Mouse (Mus musculus) CH12.LX (cell line): ENCODE data around the gene Gck. TPM values are rescaled to one million over a fixed set of nuclear protein-coding genes. Genes with fewer than 3 reads are reported as not detected.

ENCODE experiments used
- DNase-seq: peaks from one replicate; pipeline ENCODE4 v3.0.0-alpha.2; 2013; ENCODE audit errors: extremely low read depth
- H3K27ac ChIP-seq: 2 replicates; pipeline ENCODE4 v1.5.1; 2012; ENCODE audit warnings: low read depth, mild to moderate bottlenecking, control low read depth, moderate library complexity; ENCODE audit not compliant: insufficient read depth
- H3K27me3 ChIP-seq: replicated peaks from 2 replicates; pipeline ENCODE3; 2012; ENCODE audit warnings: inconsistent platforms
- H3K36me3 ChIP-seq, 2 experiments: replicated peaks in 1 of 2; 2 replicates each; pipeline versions ENCODE3 to v1.6.1; 2012; ENCODE audit warnings: inconsistent platforms in 1 of 2, low read length in 1 of 2, mild to moderate bottlenecking in 1 of 2, mixed read lengths in 1 of 2, moderate library complexity in 1 of 2; ENCODE audit not compliant: control insufficient read depth in 1 of 2, insufficient read depth in 1 of 2
- H3K4me1 ChIP-seq, 2 experiments: 2 replicates each; pipeline ENCODE4 v1.6.1; 2012; ENCODE audit warnings: inconsistent platforms in 1 of 2, moderate library complexity in 1 of 2; ENCODE audit not compliant: insufficient read depth in 2 of 2, control insufficient read depth in 1 of 2
- H3K4me2 ChIP-seq: 2 replicates; pipeline ENCODE4 v1.6.1; 2012; ENCODE audit warnings: low read depth, mild to moderate bottlenecking, control low read depth; ENCODE audit not compliant: poor library complexity, insufficient read depth, severe bottlenecking
- H3K4me3 ChIP-seq, 3 experiments: fragments of 150-350 bp in 1 of 3; sonication (generic) in 1 of 3; replicated peaks in 1 of 3; 2 replicates each; pipeline versions ENCODE3 to v1.5.1; 2011 to 2012; ENCODE audit warnings: low read depth in 2 of 3, low read length in 2 of 3, mild to moderate bottlenecking in 2 of 3, moderate library complexity in 2 of 3, control low read depth in 1 of 3, improper control_type of control experiment in 1 of 3, inconsistent platforms in 1 of 3, mixed read lengths in 1 of 3; ENCODE audit not compliant: poor library complexity in 1 of 3
- H3K79me2 ChIP-seq: replicated peaks from 2 replicates; pipeline ENCODE4 v1.6.1; 2012; ENCODE audit warnings: mild to moderate bottlenecking, moderate library complexity; ENCODE audit not compliant: control insufficient read depth, poor library complexity, insufficient read depth, severe bottlenecking; ENCODE audit errors: extremely low read depth
- H3K9ac ChIP-seq: 2 replicates; pipeline ENCODE4 v1.6.1; 2012; ENCODE audit warnings: low read depth, mild to moderate bottlenecking, control low read depth, moderate library complexity; ENCODE audit not compliant: insufficient read depth
- H3K9me3 ChIP-seq: replicated peaks from 2 replicates; pipeline ENCODE3; 2012; ENCODE audit warnings: low read length, inconsistent platforms, mixed read lengths
- CHD2 ChIP-seq: IDR thresholded peaks from 2 replicates; pipeline ENCODE4 v1.6.1; 2011; ENCODE audit warnings: low read length, improper control_type of control experiment
- CTCF ChIP-seq, 2 experiments: IDR thresholded peaks in 1 of 2; conservative IDR thresholded peaks in 1 of 2; 2 replicates each; pipeline ENCODE4 v1.5.1; 2011 to 2012; ENCODE audit warnings: low read depth in 2 of 2, low read length in 2 of 2, improper control_type of control experiment in 1 of 2, inconsistent platforms in 1 of 2, mild to moderate bottlenecking in 1 of 2, moderate library complexity in 1 of 2
- E2F4 ChIP-seq: IDR thresholded peaks from 2 replicates; pipeline ENCODE4 v1.6.1; 2011; ENCODE audit warnings: low read depth, low read length, improper control_type of control experiment; ENCODE audit not compliant: insufficient replicate concordance
- GABPA ChIP-seq: IDR thresholded peaks from 2 replicates; pipeline ENCODE4 v1.6.1; 2012; ENCODE audit warnings: low read depth, low read length, improper control_type of control experiment, inconsistent platforms; ENCODE audit not compliant: insufficient replicate concordance
- JUN ChIP-seq: IDR thresholded peaks from 2 replicates; pipeline ENCODE4 v1.6.1; 2011; ENCODE audit warnings: low read depth, mild to moderate bottlenecking, low read length, improper control_type of control experiment, moderate library complexity; ENCODE audit not compliant: insufficient read depth
- MEF2A ChIP-seq: IDR thresholded peaks from 2 replicates; pipeline ENCODE4 v1.6.1; 2014; ENCODE audit warnings: low read depth, mild to moderate bottlenecking, inconsistent platforms, low read length, improper control_type of control experiment, borderline replicate concordance
- MXI1 ChIP-seq: IDR thresholded peaks from 2 replicates; pipeline ENCODE4 v1.6.1; 2011; ENCODE audit warnings: mild to moderate bottlenecking, low read depth, low read length, improper control_type of control experiment
- NELFE ChIP-seq: IDR thresholded peaks from 2 replicates; pipeline ENCODE4 v1.6.1; 2011; ENCODE audit warnings: low read depth, low read length, improper control_type of control experiment
- NRF1 ChIP-seq: IDR thresholded peaks from 2 replicates; pipeline ENCODE4 v1.6.1; 2014; ENCODE audit warnings: low read depth, mild to moderate bottlenecking, inconsistent platforms, low read length, improper control_type of control experiment, moderate library complexity
- PAX5 ChIP-seq: IDR thresholded peaks from 2 replicates; pipeline ENCODE4 v1.6.1; 2012; ENCODE audit warnings: low read length, inconsistent platforms, mixed read lengths
- POLR2AphosphoS2 ChIP-seq: IDR thresholded peaks from 2 replicates; pipeline ENCODE4 v1.6.1; 2011; ENCODE audit warnings: low read depth, low read length, improper control_type of control experiment
- RCOR1 ChIP-seq: conservative IDR thresholded peaks from 2 replicates; pipeline ENCODE4 v1.6.1; 2012; ENCODE audit warnings: low read depth, mild to moderate bottlenecking, inconsistent platforms, low read length, improper control_type of control experiment
- TBP ChIP-seq: conservative IDR thresholded peaks from 2 replicates; pipeline ENCODE4 v1.6.1; 2011; ENCODE audit warnings: low read depth, low read length, improper control_type of control experiment
- UBTF ChIP-seq: IDR thresholded peaks from 2 replicates; pipeline ENCODE4 v1.6.1; 2012; ENCODE audit warnings: low read depth, mild to moderate bottlenecking, inconsistent platforms, low read length, improper control_type of control experiment, moderate library complexity
- USF1 ChIP-seq: IDR thresholded peaks from 2 replicates; pipeline ENCODE4 v1.6.1; 2014; ENCODE audit warnings: low read depth, mild to moderate bottlenecking, inconsistent platforms, low read length, improper control_type of control experiment
- dilution Hi-C: fragments of 300-500 bp; cut with MboI; formaldehyde crosslinking; loops from 2 replicates; pipeline ENCODE4 v1.14.3; 2020; ENCODE audit warnings: low sequenced_read_pairs; ENCODE audit not compliant: extremely low pct_unique_long_range_greater_than_20kb, extremely low pct_ligation_motif_present
- in situ Hi-C: fragments of 300-500 bp; cut with MboI; formaldehyde crosslinking; loops from 3 replicates; pipeline ENCODE4 v1.14.3; 2019; ENCODE audit warnings: low sequenced_read_pairs, low pct_ligation_motif_present, low pct_unique_long_range_greater_than_20kb, mixed read lengths
- polyA plus RNA-seq: library from polyadenylated mRNA; unstranded; fragments of >175 nt; gene quantifications from 2 replicates; pipeline ENCODE4 v1.2.1, GENCODE M21; 2012; ENCODE audit warnings: low read depth; ENCODE audit not compliant: insufficient read length
- total RNA-seq, 2 experiments: library from RNA; depleted of rRNA; stranded (reverse); fragments of 300-350 nt in 1 of 2; fragments of >200 nt in 1 of 2; gene quantifications; 2 replicates each; pipeline ENCODE4 v1.2.3; 2012 to 2014

Gck gene
- total and polyA plus RNA-seq, 3 experiments, result 0.68 to 1.4 (median 1.0) TPM

GRCm38 (mm10) chr11:5971202-5971601 is 21.3 kb upstream of the Gck start:
- no peak overlapping the region for H3K9ac ChIP-seq
- H3K4me2 ChIP-seq, result no peak overlapping the region
- no peaks in the 10 kb centered on the region for H3K9me3 ChIP-seq
- H3K27ac ChIP-seq, result no peak overlapping the region
- dilution Hi-C loops (no loop called here), in situ Hi-C loops (no loop called here)
- TF ChIP-seq TBP (no peak), NELFE (no peak), MEF2A (no peak), NRF1 (no peak), POLR2AphosphoS2 (no peak), MXI1 (no peak), PAX5 (no peak), CHD2 (no peak), E2F4 (no peak), UBTF (no peak), JUN (no peak), RCOR1 (no peak), USF1 (no peak)
- no peak overlapping the region for H3K4me3 ChIP-seq
- no peaks in the 10 kb centered on the region for H3K27me3 ChIP-seq
- no peak for DNase-seq
- peaks cover 10 to 18% of the 10 kb centered on the region in 2 experiments for H3K4me1 ChIP-seq
- peaks cover 29 to 61% of the 10 kb centered on the region in 2 experiments for H3K36me3 ChIP-seq
- no peaks in the 10 kb centered on the region for H3K79me2 ChIP-seq

- no peak overlapping the region for H3K27ac ChIP-seq
- peaks cover 53 to 89% of the 10 kb centered on the region in 2 experiments for H3K36me3 ChIP-seq
- no peaks in the 10 kb centered on the region for H3K27me3 ChIP-seq
- DNase-seq, result no peak
- peaks cover 1 to 6% of the 10 kb centered on the region in 2 experiments; a peak in 3 of 4 replicates for H3K4me1 ChIP-seq
- dilution Hi-C loops, result no loop called here
- H3K9me3 ChIP-seq, result no peaks in the 10 kb centered on the region
- no peak overlapping the region for H3K9ac ChIP-seq
- in situ Hi-C loops, result no loop called here
- H3K79me2 ChIP-seq, result no peaks in the 10 kb centered on the region
- TF ChIP-seq CTCF (conservative IDR thresholded peaks at IDR 0.05 in 1 of 2, IDR thresholded peaks at IDR 0.05 in 1 of 2; ENCODE audit: low read depth in 2 of 2, low read length in 2 of 2) (no peak), MEF2A (no peak), GABPA (no peak)
- H3K4me2 ChIP-seq, result no peak overlapping the region
- no peak overlapping the region for H3K4me3 ChIP-seq
These were observed 18.3 kb upstream of the Gck start for GRCm38 (mm10) chr11:5968223-5968622.
